ENCODE assay signal across 9 mouse cellular contexts in the genomic region with DNA sequence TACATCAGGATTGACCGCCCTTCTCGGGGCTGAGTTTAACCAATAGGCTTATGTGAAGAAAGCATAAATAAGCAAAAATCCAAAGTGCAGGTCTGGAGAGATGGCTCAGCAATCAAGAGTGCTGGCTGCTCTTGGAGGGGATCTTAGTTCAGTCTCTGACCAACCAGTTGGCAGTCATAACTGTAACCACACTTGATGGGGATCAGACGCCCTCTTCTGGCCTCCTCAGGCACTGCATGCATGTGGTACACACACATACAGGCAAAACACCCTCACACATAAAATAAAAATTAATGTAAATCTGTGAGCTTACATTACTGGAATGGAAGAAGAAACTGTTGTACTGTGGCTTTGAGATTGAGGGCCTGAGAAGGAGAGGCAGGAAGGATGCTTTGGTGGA. TPM values are rescaled to one million over a fixed set of nuclear protein-coding genes. Genes with fewer than 3 reads are reported as not detected.
A peak's percentile ranks its signal among the peaks of the same experiment; 100 is the strongest.
DNase-seq lines count a peak whose midpoint lies in the region; ATAC-seq and TF ChIP-seq lines count a peak whose summit lies in the region.
"Had no signal": no experiment of that assay in that cellular context is flagged by ENCODE, and none has a peak within 500 bp of the region (broad histone marks: within the 10 kb centered on the region; RNA-seq: fewer than 3 reads in every experiment).

No protein-coding gene starts in this region.

- no peak for ATAC-seq in liver, embryonic 12.5 days
- ATAC-seq in Patski = no peak

- no peak overlapping the region for H3K9ac ChIP-seq in liver, adult 2 months (ENCODE audit: low read depth, low read length)
- no peak overlapping the region for H3K9ac ChIP-seq in liver, embryonic 12.5 days
- H3K9ac ChIP-seq: embryonic facial prominence, embryonic 15.5 days; neural tube, embryonic 13.5 days had no signal

- in situ Hi-C loops in Patski (cut with MboI; ENCODE audit: low pct_unique_long_range_greater_than_20kb) = no loop called here

- H3K4me1 ChIP-seq in liver, adult 2 months (ENCODE audit: control insufficient read depth, insufficient read depth, low read length) = peaks cover 20% of the 10 kb centered on the region
- no peaks in the 10 kb centered on the region for H3K4me1 ChIP-seq in liver, embryonic 12.5 days
- H3K4me1 ChIP-seq: embryonic facial prominence, embryonic 15.5 days; neural tube, embryonic 13.5 days had no signal

- CTCF ChIA-PET in Patski (lab: Charles Lee) = interaction anchor here (1.2 kb wide), 1 partner anchor 13 kb away, joined by 5 read pairs; no protein-coding TSS in a partner anchor

- DNase-seq in liver, adult 2 months (ENCODE audit: extremely low read depth, low read depth, low spot score) = peak; percentile 70
- no peak for DNase-seq in Patski (ENCODE audit: low read depth, low spot score)
- DNase-seq in induced T-regulatory cell, adult 2 months (ENCODE audit: low read depth) = peak; percentile 66
- DNase-seq in spleen, postnatal 4 days (ENCODE audit: low spot score in 2 of 2) = peak; percentile 57 to 80
- DNase-seq in ovary, postnatal 14 days (ENCODE audit: low spot score) = no peak
- no peak for DNase-seq in gastrocnemius, postnatal 14 days

- H3K4me2 ChIP-seq in liver, embryonic 12.5 days = no peak overlapping the region
- H3K4me2 ChIP-seq: embryonic facial prominence, embryonic 15.5 days; neural tube, embryonic 13.5 days had no signal

- no peak for TF ChIP-seq POLR2A in liver, adult 2 months (IDR thresholded peaks at IDR 0.05; ENCODE audit: extremely low read depth, insufficient read depth, low read length)

- H3K9me3 ChIP-seq in liver, embryonic 12.5 days (replicated peaks) = no peaks in the 10 kb centered on the region
- H3K9me3 ChIP-seq: embryonic facial prominence, embryonic 15.5 days; neural tube, embryonic 13.5 days had no signal

- WGBS in liver, adult 2 months = 91% methylated on average over 3 of the region's 3 CpGs
- 76% methylated on average over 3 of the region's 3 CpGs for WGBS in liver, embryonic 12.5 days (ENCODE audit: insufficient replicate concordance)

- no peaks in the 10 kb centered on the region for H3K27me3 ChIP-seq in liver, adult 2 months (ENCODE audit: control insufficient read depth, insufficient read depth, low read length)
- H3K27me3 ChIP-seq in liver, embryonic 12.5 days (replicated peaks) = no peaks in the 10 kb centered on the region
- H3K27me3 ChIP-seq in Patski = no peaks in the 10 kb centered on the region
- H3K27me3 ChIP-seq: embryonic facial prominence, embryonic 15.5 days; neural tube, embryonic 13.5 days had no signal

- peaks cover 69% of the 10 kb centered on the region for H3K36me3 ChIP-seq in liver, adult 2 months (ENCODE audit: control insufficient read depth, insufficient read depth, low read length)
- H3K36me3 ChIP-seq in liver, embryonic 12.5 days = peaks cover 87% of the 10 kb centered on the region

- no peak overlapping the region for H3K4me3 ChIP-seq in liver, adult 2 months (ENCODE audit: insufficient read depth, low read depth, low read length)
- no peak overlapping the region for H3K4me3 ChIP-seq in liver, embryonic 12.5 days
- H3K4me3 ChIP-seq: embryonic facial prominence, embryonic 15.5 days; neural tube, embryonic 13.5 days had no signal

- TF ChIP-seq CTCF in liver, adult 2 months (IDR thresholded peaks at IDR 0.05; ENCODE audit: low read depth, low read length) = peak; percentile 70
- peak; percentile 80 for TF ChIP-seq CTCF in Patski (IDR thresholded peaks at IDR 0.05)

- no peak overlapping the region for H3K27ac ChIP-seq in liver, adult 2 months (replicated peaks; ENCODE audit: insufficient read depth, low read depth, low read length)
- no peak overlapping the region for H3K27ac ChIP-seq in liver, embryonic 12.5 days
- H3K27ac ChIP-seq: embryonic facial prominence, embryonic 15.5 days; neural tube, embryonic 13.5 days had no signal

- intact Hi-C loops in gastrocnemius, postnatal 14 days (cut with DNase I; ENCODE audit: low total_unique reads) = no loop called here

- POLR2A ChIA-PET in Patski (lab: Charles Lee) = no interaction called here

- H3K79me2 ChIP-seq in liver, adult 2 months (ENCODE audit: control insufficient read depth, insufficient read depth, low read length) = peaks cover 14% of the 10 kb centered on the region; the same call in 1 of the 2 replicates

RNA-seq across cellular contexts. Expression of a gene that starts 10.0 kb away (rescaled TPM):
- total RNA-seq in liver, adult 2 months (2014; rRNA removed) = 95.5 and 112 TPM in 2 replicates
- 48.1 and 48.7 TPM in 2 replicates for polyA plus RNA-seq in liver, adult 2 months (2012; rRNA removed)
- 35.1 and 36.6 TPM in 2 replicates for polyA plus RNA-seq in liver, embryonic 12.5 days (2016; fragmentation: Nextera tagmentation; extraction: Ambion mirVana)
- 65.3 TPM for polyA plus RNA-seq in Patski (2021)
- total RNA-seq in gastrocnemius, postnatal 14 days (2021) = 10 to 100 TPM; 22.9 to 25.1 TPM

RNA-seq across cellular contexts. Expression of a gene that starts 10.1 kb away (rescaled TPM):
- 19.6 and 23.5 TPM in 2 replicates for total RNA-seq in liver, adult 2 months (2014; rRNA removed)
- polyA plus RNA-seq in liver, adult 2 months (2012; rRNA removed) = 27.5 and 27.7 TPM in 2 replicates
- polyA plus RNA-seq in liver, embryonic 12.5 days (2016; fragmentation: Nextera tagmentation; extraction: Ambion mirVana) = 2.5 and 2.6 TPM in 2 replicates
- polyA plus RNA-seq in Patski (2021) = 34.7 TPM
- 1 to 10 TPM; 4.5 to 9.4 TPM for total RNA-seq in gastrocnemius, postnatal 14 days (2021)

RNA-seq across cellular contexts. Expression of a gene that starts 40.7 kb away (rescaled TPM):
- total RNA-seq in liver, adult 2 months (2014; rRNA removed) = 58.5 and 74.7 TPM in 2 replicates
- 70.1 and 92.8 TPM in 2 replicates for polyA plus RNA-seq in liver, adult 2 months (2012; rRNA removed)
- polyA plus RNA-seq in liver, embryonic 12.5 days (2016; fragmentation: Nextera tagmentation; extraction: Ambion mirVana) = 40.5 and 40.8 TPM in 2 replicates
- 209 TPM for polyA plus RNA-seq in Patski (2021)
- 100 to 1,000 TPM; 112 to 122 TPM for total RNA-seq in gastrocnemius, postnatal 14 days (2021)

RNA-seq across cellular contexts. Expression of a gene that starts 51.7 kb away (rescaled TPM):
- 9.6 and 14.4 TPM in 2 replicates for total RNA-seq in liver, adult 2 months (2014; rRNA removed)
- polyA plus RNA-seq in liver, adult 2 months (2012; rRNA removed) = 9.1 and 10.1 TPM in 2 replicates
- 1.6 and 1.9 TPM in 2 replicates for polyA plus RNA-seq in liver, embryonic 12.5 days (2016; fragmentation: Nextera tagmentation; extraction: Ambion mirVana)
- polyA plus RNA-seq in Patski (2021) = 29.8 TPM
- 10 to 100 TPM; 13.3 to 14.8 TPM for total RNA-seq in gastrocnemius, postnatal 14 days (2021)

Comparison
In these comparisons a context has a peak if more than half of its experiments do, and no peak if none do; other contexts are left out.
1. DNase-seq: peak in liver, adult 2 months (single experiment), induced T-regulatory cell, adult 2 months (single experiment) and spleen, postnatal 4 days (2 of 2); none in Patski (single experiment), ovary, postnatal 14 days (single experiment) and gastrocnemius, postnatal 14 days (single experiment).